8 mouse cellular contexts compared by ENCODE assay signal in genomic region chr4:155668689-155669597, GRCm38 (mm10). TPM values are rescaled to one million over a fixed set of nuclear protein-coding genes. Genes with fewer than 3 reads are reported as not detected.
A peak's percentile ranks its signal among the peaks of the same experiment; 100 is the strongest.
DNase-seq lines count a peak whose midpoint lies in the region; ATAC-seq and TF ChIP-seq lines count a peak whose summit lies in the region.

Gene Mib2 (minus strand): TSS chr4:155669198.

- H3K27ac ChIP-seq in bone marrow, adult 2 months (ENCODE audit: control insufficient read depth, insufficient read depth, low read depth, low read length, poor library complexity): peak within 1 kb of the TSS; percentile 58
- peak within 1 kb of the TSS; percentile 87 for H3K27ac ChIP-seq in embryonic facial prominence, embryonic 15.5 days (replicated peaks)
- H3K27ac ChIP-seq in limb, embryonic 14.5 days (replicated peaks; ENCODE audit: low read depth, low read length): peak within 1 kb of the TSS; percentile 70
- H3K27ac ChIP-seq in midbrain, postnatal 0 days (ENCODE audit: low read depth, low read length): peak within 1 kb of the TSS; percentile 85

- peak within 1 kb of the TSS; percentile 80 for H3K9ac ChIP-seq in embryonic facial prominence, embryonic 15.5 days
- H3K9ac ChIP-seq in limb, embryonic 14.5 days (ENCODE audit: low read depth, low read length, severe bottlenecking): peak within 1 kb of the TSS; percentile 84
- peak within 1 kb of the TSS; percentile 88 for H3K9ac ChIP-seq in midbrain, postnatal 0 days (replicated peaks; ENCODE audit: low read length, poor library complexity, severe bottlenecking)

- ATAC-seq in embryonic facial prominence, embryonic 15.5 days (ENCODE audit: insufficient number of reproducible peaks, low FRiP score, low TSS enrichment, low read depth): peak; percentile 99
- ATAC-seq in limb, embryonic 14.5 days (ENCODE audit: low FRiP score, low read depth): peak; percentile 99
- ATAC-seq in midbrain, postnatal 0 days (ENCODE audit: low FRiP score): peak; percentile 98

- H3K36me3 ChIP-seq in embryonic facial prominence, embryonic 15.5 days: peaks cover 19% of the 10 kb centered on the region; the same call in 1 of the 2 replicates
- H3K36me3 ChIP-seq in limb, embryonic 14.5 days (ENCODE audit: control insufficient read depth, insufficient read depth, low read length): peaks cover 12% of the 10 kb centered on the region
- peaks cover 13% of the 10 kb centered on the region; the same call in 1 of the 2 replicates for H3K36me3 ChIP-seq in midbrain, postnatal 0 days (ENCODE audit: insufficient read depth, low read length)

- H3K27me3 ChIP-seq in embryonic facial prominence, embryonic 15.5 days: no peaks in the 10 kb centered on the region
- no peaks in the 10 kb centered on the region for H3K27me3 ChIP-seq in limb, embryonic 14.5 days (ENCODE audit: control insufficient read depth, insufficient read depth, low read length)
- H3K27me3 ChIP-seq in midbrain, postnatal 0 days (ENCODE audit: insufficient read depth, low read length): no peaks in the 10 kb centered on the region

- TF ChIP-seq CTCF in bone marrow, adult 2 months (IDR thresholded peaks at IDR 0.05; ENCODE audit: control insufficient read depth, insufficient read depth, low read length): no peak
- 0 out of 2 replicates have a peak, but pooled peaks have one; percentile 3 for TF ChIP-seq CTCF in midbrain, postnatal 0 days (IDR thresholded peaks at IDR 0.05)

- H3K4me2 ChIP-seq in embryonic facial prominence, embryonic 15.5 days (replicated peaks): peak within 1 kb of the TSS; percentile 89
- peak within 1 kb of the TSS; percentile 85 for H3K4me2 ChIP-seq in limb, embryonic 14.5 days (replicated peaks; ENCODE audit: low read depth, low read length, severe bottlenecking)
- H3K4me2 ChIP-seq in midbrain, postnatal 0 days (ENCODE audit: low read depth, low read length, poor library complexity, severe bottlenecking): peak within 1 kb of the TSS; percentile 93

- H3K4me1 ChIP-seq in bone marrow, adult 2 months (ENCODE audit: control insufficient read depth, insufficient read depth, low read length): no peaks in the 10 kb centered on the region; the same call in 1 of the 2 replicates
- H3K4me1 ChIP-seq in embryonic facial prominence, embryonic 15.5 days: peaks cover 12% of the 10 kb centered on the region
- peaks cover 8% of the 10 kb centered on the region; the same call in 1 of the 2 replicates for H3K4me1 ChIP-seq in limb, embryonic 14.5 days (ENCODE audit: control insufficient read depth, insufficient read depth, low read length)
- H3K4me1 ChIP-seq in midbrain, postnatal 0 days (ENCODE audit: insufficient read depth, low read length): 0 out of 2 replicates have a peak, but pooled peaks cover 4% of the 10 kb centered on the region

- under 1% methylated on average over 73 of the region's 73 CpGs for WGBS in bone marrow, adult 2 months
- WGBS in embryonic facial prominence, embryonic 15.5 days: under 1% methylated on average over 73 of the region's 73 CpGs
- under 1% methylated on average over 61 of the region's 73 CpGs for WGBS in limb, embryonic 14.5 days
- under 1% methylated on average over 73 of the region's 73 CpGs for WGBS in midbrain, postnatal 0 days

- no peaks in the 10 kb centered on the region for H3K9me3 ChIP-seq in embryonic facial prominence, embryonic 15.5 days (replicated peaks)
- H3K9me3 ChIP-seq in limb, embryonic 14.5 days (ENCODE audit: control insufficient read depth, low read length): no peaks in the 10 kb centered on the region
- no peaks in the 10 kb centered on the region for H3K9me3 ChIP-seq in midbrain, postnatal 0 days (ENCODE audit: low read length)

- H3K4me3 ChIP-seq in bone marrow, adult 2 months (replicated peaks; ENCODE audit: control insufficient read depth, low read depth, low read length): peak within 1 kb of the TSS; percentile 81
- H3K4me3 ChIP-seq in embryonic facial prominence, embryonic 15.5 days (replicated peaks): peak within 1 kb of the TSS; percentile 94
- H3K4me3 ChIP-seq in limb, embryonic 14.5 days (replicated peaks; ENCODE audit: low read length): peak within 1 kb of the TSS; percentile 84
- peak within 1 kb of the TSS; percentile 90 for H3K4me3 ChIP-seq in midbrain, postnatal 0 days (ENCODE audit: low read depth, low read length)

- peak; percentile 23; the same call in 1 of the 2 replicates for TF ChIP-seq POLR2A in bone marrow, adult 2 months (IDR thresholded peaks at IDR 0.05; ENCODE audit: borderline replicate concordance, control insufficient read depth, low read depth, low read length)
- no peak for TF ChIP-seq POLR2A in limb, embryonic 14.5 days (IDR thresholded peaks at IDR 0.05; ENCODE audit: borderline replicate concordance, extremely low read depth, insufficient read depth, insufficient read length)

- DNase-seq in 416B (ENCODE audit: low read depth): peak; percentile 98
- peak; percentile 96 for DNase-seq in heart, adult 8-10 months (ENCODE audit: low spot score)
- peak; percentile 99 for DNase-seq in kidney, adult 9 months
- DNase-seq in limb, embryonic 14.5 days (ENCODE audit: low spot score): peak; percentile 99
- DNase-seq in midbrain, postnatal 0 days (ENCODE audit: low spot score): peak; percentile 99
- DNase-seq in spleen, postnatal 14 days (ENCODE audit: low spot score in 2 of 2): peak; percentile 91 to 94

RNA-seq across cellular contexts. Expression of gene Mib2, which starts in this region (rescaled TPM):
- 15.0 and 29.1 TPM in 2 replicates for polyA plus RNA-seq in bone marrow, adult 2 months (2011; ENCODE audit: insufficient read depth, insufficient read length, low replicate concordance, missing spikeins)
- polyA plus RNA-seq in embryonic facial prominence, embryonic 15.5 days (2015; fragmentation: Nextera tagmentation; extraction: Ambion mirVana): 36.3 and 36.8 TPM in 2 replicates
- total RNA-seq in heart, adult 8-10 months (2022): 10 to 100 TPM; 25.4 to 30.1 (median 27.1) TPM
- 77.4 and 97.5 TPM in 2 replicates for polyA plus RNA-seq in limb, embryonic 14.5 days (2012; rRNA removed)
- polyA plus RNA-seq in limb, embryonic 14.5 days (2014; fragmentation: Nextera tagmentation; extraction: Ambion mirVana): 29.5 and 32.1 TPM in 2 replicates
- 115 and 118 TPM in 2 replicates for total RNA-seq in midbrain, postnatal 0 days (2014; rRNA removed)
- 49.3 and 49.5 TPM in 2 replicates for polyA plus RNA-seq in midbrain, postnatal 0 days (2015; fragmentation: Nextera tagmentation; extraction: Ambion mirVana)

Comparison
In these comparisons a context has a peak if more than half of its experiments do, and no peak if none do; other contexts are left out.
1. Peak in every context shown above with its lines: DNase-seq, ATAC-seq, H3K4me3 ChIP-seq and H3K27ac ChIP-seq.